In genomic region chr5:20968963-20969362, GRCm38 (mm10) we compare ENCODE assay signal across 9 mouse cellular contexts. TPM values are rescaled to one million over a fixed set of nuclear protein-coding genes. Genes with fewer than 3 reads are reported as not detected.
A peak's percentile ranks its signal among the peaks of the same experiment; 100 is the strongest.
DNase-seq lines count a peak whose midpoint lies in the region; ATAC-seq and TF ChIP-seq lines count a peak whose summit lies in the region.
"Had no signal": no experiment of that assay in that cellular context is flagged by ENCODE, and none has a peak within 500 bp of the region (broad histone marks: within the 10 kb centered on the region; RNA-seq: fewer than 3 reads in every experiment).

No protein-coding gene starts in this region.

- 58% methylated on average over 9 of the region's 9 CpGs for WGBS in intestine, postnatal 0 days
- 60% methylated on average over 9 of the region's 9 CpGs for WGBS in intestine, embryonic 16.5 days
- WGBS in heart, postnatal 0 days = 57% methylated on average over 9 of the region's 9 CpGs
- 65% methylated on average over 9 of the region's 9 CpGs for WGBS in limb, embryonic 10.5 days

- ATAC-seq in intestine, postnatal 0 days = no peak
- no peak for ATAC-seq in intestine, embryonic 16.5 days
- no peak; the same call in 1 of the 2 replicates for ATAC-seq in G1E (ENCODE audit: extremely low read depth, insufficient number of reproducible peaks, low FRiP score, poor library complexity, severe bottlenecking)
- ATAC-seq in heart, postnatal 0 days (ENCODE audit: insufficient read depth, low read depth) = peak; percentile 52; the same call in 1 of the 2 replicates

- peak; percentile 63 for TF ChIP-seq CTCF in intestine, postnatal 0 days (IDR thresholded peaks at IDR 0.05; ENCODE audit: low read depth)
- peak; percentile 8; the same call in 1 of the 2 replicates for TF ChIP-seq CTCF in G1E (IDR thresholded peaks at IDR 0.05; ENCODE audit: low read depth, low read length)
- TF ChIP-seq CTCF in heart, postnatal 0 days (IDR thresholded peaks at IDR 0.05; ENCODE audit: low read depth) = peak; percentile 39

- no peak overlapping the region for H3K4me3 ChIP-seq in intestine, postnatal 0 days (ENCODE audit: low read depth, low read length)
- no peak overlapping the region for H3K4me3 ChIP-seq in intestine, embryonic 16.5 days (ENCODE audit: low read length)
- H3K4me3 ChIP-seq in G1E (ENCODE audit: low read depth, low read length) = no peak overlapping the region
- no peak overlapping the region for H3K4me3 ChIP-seq in heart, postnatal 0 days (ENCODE audit: low read depth, low read length)
- no peak overlapping the region for H3K4me3 ChIP-seq in limb, embryonic 10.5 days
- H3K4me3 ChIP-seq: limb, embryonic 15.5 days had no signal

- no peak overlapping the region for H3K27ac ChIP-seq in intestine, postnatal 0 days (ENCODE audit: low read depth, low read length)
- no peak overlapping the region for H3K27ac ChIP-seq in intestine, embryonic 16.5 days (ENCODE audit: low read length)
- H3K27ac ChIP-seq in heart, postnatal 0 days (ENCODE audit: low read depth) = no peak overlapping the region
- no peak overlapping the region for H3K27ac ChIP-seq in limb, embryonic 10.5 days
- H3K27ac ChIP-seq: limb, embryonic 15.5 days had no signal

- H3K9ac ChIP-seq in intestine, postnatal 0 days (ENCODE audit: low read depth, low read length) = no peak overlapping the region
- no peak overlapping the region for H3K9ac ChIP-seq in intestine, embryonic 16.5 days (ENCODE audit: low read depth, low read length)
- H3K9ac ChIP-seq in heart, postnatal 0 days (replicated peaks; ENCODE audit: low read depth, low read length) = no peak overlapping the region
- H3K9ac ChIP-seq: limb, embryonic 15.5 days had no signal

- no peaks in the 10 kb centered on the region for H3K9me3 ChIP-seq in intestine, postnatal 0 days (ENCODE audit: control insufficient read depth)
- no peaks in the 10 kb centered on the region for H3K9me3 ChIP-seq in intestine, embryonic 16.5 days (ENCODE audit: control insufficient read depth, low read length)
- H3K9me3 ChIP-seq in G1E (replicated peaks) = peaks cover 3% of the 10 kb centered on the region
- H3K9me3 ChIP-seq in heart, postnatal 0 days (replicated peaks; ENCODE audit: control insufficient read depth, low read length) = no peaks in the 10 kb centered on the region
- H3K9me3 ChIP-seq in limb, embryonic 10.5 days (replicated peaks) = no peaks in the 10 kb centered on the region
- H3K9me3 ChIP-seq: limb, embryonic 15.5 days had no signal

- H3K27me3 ChIP-seq in intestine, postnatal 0 days (replicated peaks; ENCODE audit: control insufficient read depth, insufficient read depth, low read length) = no peaks in the 10 kb centered on the region
- no peaks in the 10 kb centered on the region for H3K27me3 ChIP-seq in intestine, embryonic 16.5 days (replicated peaks; ENCODE audit: control insufficient read depth, insufficient read depth, low read length)
- H3K27me3 ChIP-seq in G1E (ENCODE audit: insufficient read depth, low read length) = no peaks in the 10 kb centered on the region
- H3K27me3 ChIP-seq in heart, postnatal 0 days (ENCODE audit: control insufficient read depth, insufficient read depth, low read length) = no peaks in the 10 kb centered on the region
- H3K27me3 ChIP-seq in limb, embryonic 10.5 days (ENCODE audit: low read depth, poor library complexity, severe bottlenecking) = no peaks in the 10 kb centered on the region
- H3K27me3 ChIP-seq: limb, embryonic 15.5 days had no signal

- TF ChIP-seq EP300 in heart, postnatal 0 days (IDR thresholded peaks at IDR 0.05; ENCODE audit: low read depth) = no peak

- DNase-seq in G1E (ENCODE audit: low spot score) = no peak
- peak; percentile 78 for DNase-seq in c-Kit-positive CD71-negative TER-119-negative erythroid progenitor cells, embryonic 14.5 days (ENCODE audit: low read depth)
- DNase-seq in heart, postnatal 0 days (ENCODE audit: low spot score) = no peak
- DNase-seq in limb, embryonic 10.5 days (ENCODE audit: low spot score) = peak; percentile 41
- peak; percentile 84 for DNase-seq in naive thymus-derived CD4-positive, alpha-beta T cell, adult 2 months (ENCODE audit: low read depth)
- peak; percentile 69 to 70 for DNase-seq in thymus, postnatal 36 days

- no peaks in the 10 kb centered on the region for H3K36me3 ChIP-seq in intestine, postnatal 0 days (ENCODE audit: control insufficient read depth, insufficient read depth)
- H3K36me3 ChIP-seq in intestine, embryonic 16.5 days (ENCODE audit: control insufficient read depth, insufficient read depth, low read length) = no peaks in the 10 kb centered on the region
- peaks cover 41% of the 10 kb centered on the region for H3K36me3 ChIP-seq in G1E (replicated peaks)
- no peaks in the 10 kb centered on the region for H3K36me3 ChIP-seq in heart, postnatal 0 days (replicated peaks; ENCODE audit: control insufficient read depth, insufficient read depth, low read length)
- no peaks in the 10 kb centered on the region for H3K36me3 ChIP-seq in limb, embryonic 10.5 days
- H3K36me3 ChIP-seq: limb, embryonic 15.5 days had no signal

- H3K4me1 ChIP-seq in intestine, postnatal 0 days (replicated peaks; ENCODE audit: control insufficient read depth, insufficient read depth, low read length) = no peaks in the 10 kb centered on the region
- H3K4me1 ChIP-seq in intestine, embryonic 16.5 days (ENCODE audit: control insufficient read depth, insufficient read depth, low read length) = no peaks in the 10 kb centered on the region
- peaks cover 44% of the 10 kb centered on the region for H3K4me1 ChIP-seq in G1E (ENCODE audit: insufficient read depth, low read depth, low read length)
- no peaks in the 10 kb centered on the region; the same call in 1 of the 2 replicates for H3K4me1 ChIP-seq in heart, postnatal 0 days (ENCODE audit: control insufficient read depth, insufficient read depth)
- H3K4me1 ChIP-seq in limb, embryonic 10.5 days = peaks cover 9% of the 10 kb centered on the region
- H3K4me1 ChIP-seq: limb, embryonic 15.5 days had no signal

- no peak overlapping the region for H3K4me2 ChIP-seq in intestine, postnatal 0 days (replicated peaks; ENCODE audit: low read depth)
- no peak overlapping the region for H3K4me2 ChIP-seq in intestine, embryonic 16.5 days (ENCODE audit: low read depth, low read length)
- no peak overlapping the region for H3K4me2 ChIP-seq in heart, postnatal 0 days (ENCODE audit: low read depth, low read length)
- H3K4me2 ChIP-seq: limb, embryonic 15.5 days had no signal

RNA-seq across cellular contexts. Expression of gene Rsbn1l, which starts 12.8 kb away (rescaled TPM):
- polyA plus RNA-seq in intestine, postnatal 0 days (2015; fragmentation: Nextera tagmentation; extraction: Ambion mirVana) = 3.7 and 4.3 TPM in 2 replicates
- 3.0 and 3.2 TPM in 2 replicates for polyA plus RNA-seq in intestine, embryonic 16.5 days (2015; fragmentation: Nextera tagmentation; extraction: Ambion mirVana)
- total RNA-seq in G1E (2014; fragmentation: Nextera tagmentation) = 90.5 and 90.8 TPM in 2 replicates
- total RNA-seq in G1E (2017) = 63.7 and 69.7 TPM in 2 replicates
- polyA plus RNA-seq in G1E (2012) = 15.7 and 16.7 TPM in 2 replicates
- 8.5 and 9.1 TPM in 2 replicates for total RNA-seq in heart, postnatal 0 days (2014; rRNA removed; ENCODE audit: low replicate concordance)
- polyA plus RNA-seq in heart, postnatal 0 days (2015; fragmentation: Nextera tagmentation; extraction: Ambion mirVana) = 9.2 and 9.4 TPM in 2 replicates
- polyA plus RNA-seq in limb, embryonic 10.5 days (2016; fragmentation: Nextera tagmentation; extraction: Ambion mirVana) = 4.5 and 4.9 TPM in 2 replicates

Comparison
In these comparisons a context has a peak if more than half of its experiments do, and no peak if none do; other contexts are left out.
1. CTCF ChIP-seq: peak in every context shown above with its lines; median percentile 63 in intestine, postnatal 0 days; 39 in heart, postnatal 0 days; 8 in G1E.
2. DNase-seq: peak in c-Kit-positive CD71-negative TER-119-negative erythroid progenitor cells, embryonic 14.5 days (single experiment), limb, embryonic 10.5 days (single experiment), naive thymus-derived CD4-positive, alpha-beta T cell, adult 2 months (single experiment) and thymus, postnatal 36 days (2 of 2); none in G1E (single experiment) and heart, postnatal 0 days (single experiment).